Mouse (Mus musculus) c-Kit-negative CD71-positive TER-119-positive erythroid progenitor cells, embryonic 14.5 days (primary cell): ENCODE measurements around the gene Natd1.

Source experiments
- DNase-seq: peaks from one replicate; pipeline ENCODE4 v3.0.0-alpha.2; 2013; ENCODE audit warnings: low read depth, low spot score

Natd1 gene

GRCm38 (mm10) chr11:60914491-60914890 lies at the start of gene Natd1:
Gene Natd1 (minus strand): TSS chr11:60914750.
- no peak for DNase-seq

DNA sequence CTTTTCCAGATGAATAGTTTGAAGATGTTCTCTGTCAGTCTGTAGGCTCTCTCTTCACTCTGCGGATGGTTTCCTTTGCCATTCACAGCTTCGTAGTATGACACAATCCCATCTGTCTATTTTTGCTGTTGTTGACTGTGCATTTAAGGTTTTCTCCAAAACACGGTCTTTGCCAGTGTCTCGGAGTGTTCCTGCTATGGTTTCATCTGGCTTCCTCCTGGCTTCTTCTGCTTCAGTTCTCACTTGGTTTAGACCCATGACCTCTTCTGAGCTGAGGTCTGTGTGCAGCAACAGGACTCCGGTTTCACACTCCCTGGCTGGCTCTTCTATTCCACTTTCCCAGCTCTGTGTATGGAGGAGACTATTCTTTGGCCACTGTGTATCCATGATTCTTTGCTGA lies 48.2 kb upstream of the Natd1 start:
- DNase-seq, result no peak

DNA sequence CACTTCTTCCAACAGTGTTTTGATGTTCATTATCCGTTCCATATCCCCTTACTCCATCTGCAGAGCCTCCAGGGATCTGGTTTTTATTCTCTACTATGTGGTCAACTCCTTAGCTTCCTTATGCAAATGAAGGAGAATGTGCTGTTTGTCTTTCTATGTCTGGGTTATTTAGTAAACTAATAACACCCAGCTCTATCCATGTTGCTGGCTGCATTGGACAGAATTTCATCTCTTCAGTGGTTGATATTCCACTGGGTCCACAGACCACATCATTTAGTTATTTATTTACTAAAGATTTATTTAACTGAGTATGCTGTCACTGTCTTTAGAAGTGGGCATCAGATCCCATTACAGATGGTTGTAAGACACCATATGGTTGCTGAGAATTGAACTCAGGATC lies 46.6 kb upstream of the Natd1 start:
- DNase-seq, result no peak

- DNase-seq, result no peak
Observed at GRCm38 (mm10) chr11:60958948-60959347, 44.4 kb upstream of the Natd1 start.

DNA sequence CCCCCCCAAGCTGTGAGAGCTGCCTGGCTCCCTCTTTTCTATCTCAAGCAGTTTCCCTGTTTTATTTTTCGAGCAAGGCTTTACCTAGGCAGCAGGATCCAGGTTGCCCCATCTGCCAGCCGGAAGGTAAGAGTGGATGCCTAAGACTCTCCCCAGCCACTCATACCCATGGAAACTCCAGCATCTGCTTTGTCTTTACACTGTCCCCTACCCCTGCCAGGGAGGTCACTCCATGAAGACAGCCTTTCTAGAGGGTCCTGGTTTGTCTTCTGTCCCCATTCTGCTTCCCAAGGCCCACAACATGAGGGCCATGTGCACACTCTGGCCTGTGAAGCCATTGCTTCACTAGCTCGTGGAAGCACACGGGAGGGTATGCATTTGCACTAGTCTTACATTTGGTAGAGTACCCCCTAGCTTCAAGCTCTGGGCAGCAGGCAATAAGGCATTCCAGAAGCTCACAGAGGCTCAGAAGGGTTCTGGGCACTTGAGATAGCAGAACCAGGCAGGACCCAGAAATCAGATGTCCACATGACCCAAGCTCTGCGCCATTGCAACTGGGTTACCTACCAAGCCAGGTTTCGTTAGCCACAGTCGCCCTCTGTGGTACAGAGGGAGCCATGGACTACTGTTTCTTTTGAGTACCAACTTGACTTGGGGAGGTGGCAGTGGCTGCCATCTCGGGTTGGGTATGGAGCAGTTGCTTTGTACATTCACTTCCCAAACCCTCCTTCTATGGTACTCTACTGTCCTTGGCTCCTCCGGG lies 41.3 kb upstream of the Natd1 start:
- DNase-seq, result no peak

GRCm38 (mm10) chr11:60954255-60955104 lies 39.9 kb upstream of the Natd1 start:
- DNase-seq, result no peak

DNA sequence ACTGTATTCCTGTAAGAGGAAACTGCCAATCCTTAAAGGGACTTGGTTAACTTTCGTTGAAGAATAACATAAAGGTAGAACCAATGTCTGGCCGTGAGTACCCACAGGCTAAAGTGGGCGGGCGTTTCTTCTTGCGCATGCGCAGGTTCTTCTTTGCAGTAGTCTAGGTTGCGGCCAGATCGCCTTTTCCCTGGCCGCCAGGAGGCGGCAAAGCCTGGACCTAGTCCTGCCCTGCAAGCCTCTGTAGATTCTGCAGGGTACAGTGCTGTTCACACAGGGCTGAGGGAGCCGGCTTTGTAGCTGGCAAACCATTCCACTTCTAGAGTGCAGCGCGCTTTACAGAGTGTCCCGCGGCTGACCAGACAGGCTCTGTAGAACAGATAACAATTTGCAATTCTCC lies 39.3 kb upstream of the Natd1 start:
- peak; percentile 58 for DNase-seq

- no peak for DNase-seq
Observed at GRCm38 (mm10) chr11:60952986-60953385, 38.4 kb upstream of the Natd1 start.

DNA sequence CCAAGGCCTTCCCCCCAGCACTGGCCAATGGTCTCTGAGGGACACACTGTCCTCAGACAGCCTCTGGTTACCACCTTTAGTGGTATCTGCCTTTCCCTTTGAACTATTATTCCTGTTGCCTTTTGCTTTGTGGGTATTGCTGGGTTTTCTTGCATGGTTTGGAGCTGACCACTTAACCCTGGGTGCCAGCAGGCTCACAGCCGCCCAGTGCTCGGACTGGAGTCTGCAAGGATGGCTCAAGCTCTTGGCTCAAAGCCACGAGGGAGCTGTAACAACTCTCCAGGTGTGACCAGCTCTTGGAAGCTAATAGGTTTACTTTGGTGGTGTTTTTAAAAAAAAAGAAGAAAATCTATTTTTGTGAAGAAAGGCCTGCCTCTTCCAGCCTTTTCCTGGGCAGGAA lies 37.8 kb upstream of the Natd1 start:
- no peak for DNase-seq

GRCm38 (mm10) chr11:60951896-60952295 lies 37.3 kb upstream of the Natd1 start:
- no peak for DNase-seq

DNA sequence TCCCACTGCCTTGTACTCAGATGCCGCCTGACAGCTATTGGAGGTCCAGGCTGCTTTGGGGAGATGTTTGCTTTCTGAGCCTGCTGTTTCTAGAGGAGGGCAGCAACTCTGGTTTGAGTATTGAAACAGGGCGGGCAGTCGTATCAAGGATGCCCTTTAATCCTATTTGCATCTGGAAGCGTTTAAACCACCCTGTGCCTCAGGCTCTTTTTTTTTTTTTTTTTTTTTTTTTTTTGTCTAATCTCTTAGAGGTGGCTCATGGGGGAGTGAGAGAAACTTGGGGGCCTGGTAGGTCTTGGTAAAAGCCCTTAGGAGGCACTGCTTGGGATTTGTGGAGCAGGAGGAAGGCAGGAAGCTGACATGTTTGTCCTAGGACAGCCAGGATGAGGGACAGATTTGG lies 30.5 kb upstream of the Natd1 start:
- DNase-seq, result no peak

GRCm38 (mm10) chr11:60942263-60943015 lies 27.9 kb upstream of the Natd1 start:
- no peak for DNase-seq

GRCm38 (mm10) chr11:60941370-60941769 lies 26.8 kb upstream of the Natd1 start:
- no peak for DNase-seq

DNA sequence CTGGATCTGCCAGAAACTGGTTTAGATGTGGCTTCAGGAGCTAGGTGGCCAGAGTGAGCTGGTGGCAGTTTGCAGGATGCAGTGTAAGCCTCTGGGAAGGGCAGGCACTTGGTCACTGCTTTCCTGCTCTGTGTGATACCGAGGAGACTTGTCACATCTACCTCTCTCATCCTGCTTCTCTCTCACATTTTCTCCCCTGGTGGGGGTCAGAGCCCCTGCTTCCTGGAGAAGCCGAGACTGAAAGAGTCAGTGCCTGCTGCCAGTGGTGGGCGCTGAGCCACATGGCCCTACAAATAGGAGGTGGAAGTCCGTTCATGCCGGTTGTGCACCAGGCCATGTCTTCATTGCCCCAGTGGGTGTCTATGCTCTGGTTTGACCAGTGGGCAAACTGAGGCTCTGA lies 26.0 kb upstream of the Natd1 start:
- DNase-seq, result no peak

GRCm38 (mm10) chr11:60939487-60939886 lies 24.9 kb upstream of the Natd1 start:
- no peak for DNase-seq

GRCm38 (mm10) chr11:60937611-60938010 lies 23.1 kb upstream of the Natd1 start:
- no peak for DNase-seq

DNA sequence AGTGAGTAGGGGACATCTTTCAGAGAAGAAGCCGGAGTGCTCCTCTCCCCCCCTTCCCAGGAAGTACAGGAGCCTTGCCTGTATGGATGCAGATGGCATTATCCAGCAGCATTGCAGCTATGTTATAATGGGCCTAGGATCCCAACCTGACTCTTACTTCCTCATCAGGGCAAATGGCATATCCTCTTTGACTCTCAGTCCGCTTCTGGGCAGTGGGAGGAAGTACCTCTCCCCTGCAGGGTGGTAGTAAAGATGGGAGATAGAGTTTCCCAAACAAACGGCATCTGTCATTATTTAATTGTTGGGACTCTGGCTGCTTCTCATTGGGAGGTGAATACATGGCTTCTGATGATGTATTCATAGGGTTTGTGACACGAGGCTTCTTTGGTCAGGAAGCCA lies 21.4 kb upstream of the Natd1 start:
- DNase-seq, result no peak

DNA sequence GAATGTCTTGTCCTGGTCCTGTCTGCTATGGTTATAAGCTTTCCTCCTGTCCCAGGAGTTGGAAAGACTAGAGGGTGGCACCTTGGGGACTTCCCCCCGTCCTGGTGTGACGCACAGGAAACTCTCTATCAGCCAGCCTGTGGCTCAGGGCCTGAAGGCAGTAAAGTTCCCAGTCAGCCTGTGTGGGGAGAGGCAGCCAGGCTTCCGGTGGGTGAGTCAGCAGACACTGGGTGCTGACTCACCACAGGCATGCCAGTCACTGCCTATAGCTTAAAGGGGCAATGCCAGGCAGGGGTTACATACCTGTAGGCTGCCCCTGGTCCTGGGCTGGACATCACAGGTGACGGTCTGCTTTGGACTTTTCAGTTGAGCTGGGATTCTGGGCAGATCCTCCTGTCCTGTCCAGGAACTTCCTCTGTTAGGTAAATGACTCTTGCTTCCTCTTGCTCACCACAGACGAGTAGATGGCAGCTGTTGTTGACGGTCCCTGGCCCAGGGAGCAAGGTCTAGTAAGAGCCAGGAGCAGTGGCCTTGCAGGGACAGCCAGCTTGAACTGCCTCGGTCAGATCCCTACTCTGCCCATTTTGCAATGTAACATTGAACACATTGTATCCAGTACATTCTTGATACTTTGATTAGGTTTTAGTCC lies 20.9 kb upstream of the Natd1 start:
- peak; percentile 88 for DNase-seq

GRCm38 (mm10) chr11:60934795-60935194 lies 20.2 kb upstream of the Natd1 start:
- DNase-seq, result no peak

- DNase-seq, result no peak
Observed at GRCm38 (mm10) chr11:60933178-60933930, 18.8 kb upstream of the Natd1 start.

DNA sequence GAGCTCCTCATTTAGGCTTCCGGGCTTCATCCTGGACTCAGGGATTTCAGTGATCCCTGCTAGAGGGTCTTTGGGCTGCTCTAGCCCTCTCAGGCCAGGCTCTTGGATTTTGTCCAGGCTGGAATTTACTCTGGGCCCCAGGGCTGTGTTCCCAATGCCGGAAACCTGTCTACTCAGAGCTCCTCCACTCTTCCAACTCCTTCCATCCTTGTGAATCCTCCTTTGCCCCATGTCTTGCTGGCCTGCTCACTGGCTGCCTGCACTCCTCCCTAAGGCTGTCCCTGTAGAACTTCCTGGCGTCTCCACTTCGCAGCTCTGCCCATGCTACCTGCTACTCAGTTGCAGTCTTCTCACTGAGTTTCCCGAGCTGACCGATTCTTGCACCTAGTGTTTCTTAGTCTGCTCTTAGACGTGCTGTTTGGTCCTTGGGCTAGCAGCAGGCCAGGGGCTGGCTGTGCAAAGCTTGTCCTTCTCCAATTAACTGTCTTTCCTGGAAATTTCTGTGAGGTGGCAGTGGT lies 18.0 kb upstream of the Natd1 start:
- no peak for DNase-seq
